Mouse (Mus musculus) G1E (cell line): Measurements from ENCODE around the gene Cdk16.

ENCODE experiments used
- CTCF ChIP-seq: IDR thresholded peaks from 2 replicates; pipeline ENCODE4 v1.5.1; 2012; ENCODE audit warnings: low read depth, low read length, inconsistent platforms, mixed read lengths
- GATA1 ChIP-seq: IDR thresholded peaks from 2 replicates; pipeline ENCODE4 v1.6.1; 2012; ENCODE audit warnings: borderline replicate concordance, low read length, inconsistent platforms, mixed read lengths
- GATA2 ChIP-seq: IDR thresholded peaks from 2 replicates; pipeline ENCODE4 v1.6.1; 2012; ENCODE audit warnings: low read depth, low read length, inconsistent platforms, borderline replicate concordance
- TAL1 ChIP-seq: conservative IDR thresholded peaks from 2 replicates; pipeline ENCODE4 v1.6.1; 2012; ENCODE audit warnings: low read depth, low read length, inconsistent platforms, mixed read lengths

GRCm38 (mm10) chrX:20736479-20736878 lies 48.7 kb downstream of the Cdk16 start:
- TF ChIP-seq GATA2 (no peak), GATA1 (no peak), CTCF (no peak), TAL1 (no peak)
